Mouse (Mus musculus): ENCODE measurements around the gene Satb2.

DNA sequence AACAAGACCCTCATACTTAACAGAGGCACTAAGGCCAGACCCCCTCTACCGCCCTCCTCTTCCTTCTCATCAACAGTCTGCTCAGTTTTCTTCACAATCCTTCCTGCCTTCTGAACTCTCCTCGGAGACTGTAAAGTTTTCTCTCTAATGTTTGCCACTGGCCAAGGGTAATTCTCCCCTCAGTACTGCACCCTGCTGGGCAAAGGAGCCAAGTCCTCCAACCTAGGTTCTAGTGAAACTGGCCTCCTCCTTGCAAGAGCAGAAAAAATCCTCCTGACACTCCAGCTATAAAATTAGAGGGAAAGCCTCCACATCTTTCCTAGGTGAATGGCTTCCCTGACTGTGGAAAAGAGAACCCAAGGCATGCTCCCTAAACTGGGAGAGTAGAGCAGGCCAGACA lies 16.6 kb upstream of the Satb2 start:
- TF ChIP-seq ZMIZ1 (IDR thresholded peaks at IDR 0.05; ENCODE audit: low read depth, low read length) = no peak
- TF ChIP-seq CTCF (IDR thresholded peaks at IDR 0.05 in 2 of 3, conservative IDR thresholded peaks at IDR 0.05 in 1 of 3; ENCODE audit: control insufficient read depth in 1 of 3, insufficient read depth in 1 of 3, low read depth in 2 of 3, low read length in 3 of 3, poor library complexity in 1 of 3, severe bottlenecking in 1 of 3) = no peak
- TF ChIP-seq EP300 (IDR thresholded peaks at IDR 0.05; ENCODE audit: low read depth in 1 of 2, low read length in 2 of 2) = no peak
- no peak for TF ChIP-seq POLR2A (IDR thresholded peaks at IDR 0.05; ENCODE audit: control insufficient read depth in 1 of 2, insufficient read depth in 1 of 2, low read depth in 1 of 2, low read length in 2 of 2, poor library complexity in 1 of 2)
- TF ChIP-seq E2F4 (IDR thresholded peaks at IDR 0.05; ENCODE audit: borderline replicate concordance, low read depth, low read length) = no peak
- no peak for TF ChIP-seq GABPA (IDR thresholded peaks at IDR 0.05; ENCODE audit: low read depth, low read length)

Data from MEL (cell line).